Mouse (Mus musculus): ENCODE measurements around the gene Nipbl.

GRCm38 (mm10) chr15:8281701-8282100 lies 162.6 kb downstream of the Nipbl start:
- TF ChIP-seq CTCF (conservative IDR thresholded peaks at IDR 0.05; ENCODE audit: low read length) = no peak
- no peak for TF ChIP-seq POU5F1 (IDR thresholded peaks at IDR 0.05; ENCODE audit: borderline replicate concordance, low read length)
- TF ChIP-seq NANOG (IDR thresholded peaks at IDR 0.05; ENCODE audit: borderline replicate concordance, low read length) = no peak
